Comparison of ENCODE assay signal across 11 mouse cellular contexts in genomic region chr5:137686127-137686790, GRCm38 (mm10). TPM values are rescaled to one million over a fixed set of nuclear protein-coding genes. Genes with fewer than 3 reads are reported as not detected.
DNase-seq lines count a peak whose midpoint lies in the region; ATAC-seq and TF ChIP-seq lines count a peak whose summit lies in the region.
"Had no signal": no experiment of that assay in that cellular context is flagged by ENCODE, and none has a peak within 500 bp of the region (broad histone marks: within the 10 kb centered on the region; RNA-seq: fewer than 3 reads in every experiment).

No protein-coding gene starts in this region.

- no peaks in the 10 kb centered on the region for H3K27me3 ChIP-seq in forebrain, embryonic 11.5 days (ENCODE audit: control insufficient read depth, insufficient read depth, low read length)
- H3K27me3 ChIP-seq in forebrain, embryonic 15.5 days = no peaks in the 10 kb centered on the region
- no peaks in the 10 kb centered on the region for H3K27me3 ChIP-seq in liver, embryonic 14.5 days (ENCODE audit: control insufficient read depth, insufficient read depth, low read length)
- H3K27me3 ChIP-seq: neural tube, embryonic 12.5 days had no signal

- TF ChIP-seq CTCF in liver, embryonic 14.5 days (IDR thresholded peaks at IDR 0.05; ENCODE audit: low read depth) = peak; percentile 70

- no peaks in the 10 kb centered on the region for H3K36me3 ChIP-seq in forebrain, embryonic 11.5 days (ENCODE audit: control insufficient read depth, insufficient read depth, low read length)
- H3K36me3 ChIP-seq in forebrain, embryonic 15.5 days = no peaks in the 10 kb centered on the region
- peaks cover 5% of the 10 kb centered on the region for H3K36me3 ChIP-seq in liver, embryonic 14.5 days (replicated peaks; ENCODE audit: control insufficient read depth, insufficient read depth, low read depth)
- H3K36me3 ChIP-seq: neural tube, embryonic 12.5 days had no signal

- no peak overlapping the region for H3K4me2 ChIP-seq in forebrain, embryonic 11.5 days (ENCODE audit: low read depth, low read length, severe bottlenecking)
- no peak overlapping the region for H3K4me2 ChIP-seq in forebrain, embryonic 15.5 days (replicated peaks)
- peak overlapping the region; percentile 70 for H3K4me2 ChIP-seq in liver, embryonic 14.5 days (ENCODE audit: low read depth)
- H3K4me2 ChIP-seq: hindbrain, embryonic 14.5 days had no signal

- H3K9ac ChIP-seq in forebrain, embryonic 11.5 days (ENCODE audit: low read length) = no peak overlapping the region
- H3K9ac ChIP-seq in forebrain, embryonic 15.5 days (replicated peaks) = no peak overlapping the region
- peak overlapping the region; percentile 78 for H3K9ac ChIP-seq in liver, embryonic 14.5 days (replicated peaks)
- H3K9ac ChIP-seq: hindbrain, embryonic 14.5 days; neural tube, embryonic 12.5 days had no signal

- H3K9me3 ChIP-seq in forebrain, embryonic 11.5 days (ENCODE audit: control insufficient read depth, low read length) = no peaks in the 10 kb centered on the region
- no peaks in the 10 kb centered on the region for H3K9me3 ChIP-seq in forebrain, embryonic 15.5 days
- no peaks in the 10 kb centered on the region for H3K9me3 ChIP-seq in liver, embryonic 14.5 days (ENCODE audit: control insufficient read depth, low read length)
- H3K9me3 ChIP-seq: neural tube, embryonic 12.5 days had no signal

- peak overlapping the region; percentile 18; the same call in 1 of the 2 replicates for H3K27ac ChIP-seq in forebrain, embryonic 11.5 days (ENCODE audit: low read depth, low read length)
- no peak overlapping the region for H3K27ac ChIP-seq in forebrain, embryonic 15.5 days (replicated peaks)
- H3K27ac ChIP-seq in liver, embryonic 14.5 days = peak overlapping the region; percentile 99
- H3K27ac ChIP-seq: hindbrain, embryonic 14.5 days; neural tube, embryonic 12.5 days had no signal

- DNase-seq in forebrain, embryonic 11.5 days (ENCODE audit: low spot score) = no peak
- peak; percentile 41 for DNase-seq in T-cell, adult 2 months (ENCODE audit: low spot score)
- DNase-seq in liver, embryonic 14.5 days (ENCODE audit: low read depth in 3 of 3, low spot score in 3 of 3) = peak; percentile 96 to 97 (median 97)
- DNase-seq in spleen, postnatal 36 days (ENCODE audit: low spot score in 2 of 2) = peak; percentile 83 to 89
- no peak for DNase-seq in right cerebral cortex, postnatal 4 days
- no peak for DNase-seq in kidney, adult 11 months
- DNase-seq in right cerebral cortex, postnatal 25 days = no peak
- DNase-seq: lung, adult 18-20 months had no signal

- ATAC-seq in forebrain, embryonic 11.5 days (replicated peaks; ENCODE audit: low FRiP score) = no peak
- no peak for ATAC-seq in forebrain, embryonic 15.5 days (replicated peaks)
- ATAC-seq in liver, embryonic 14.5 days (ENCODE audit: insufficient read depth) = peak; percentile 83

- peak; percentile 96 for TF ChIP-seq EP300 in liver, embryonic 14.5 days (IDR thresholded peaks at IDR 0.05; ENCODE audit: low read depth)

- no peak overlapping the region for H3K4me3 ChIP-seq in forebrain, embryonic 11.5 days (ENCODE audit: low read depth, low read length)
- no peak overlapping the region for H3K4me3 ChIP-seq in forebrain, embryonic 15.5 days
- peak overlapping the region; percentile 32 to 41 for H3K4me3 ChIP-seq in liver, embryonic 14.5 days (ENCODE audit: insufficient read depth in 1 of 2, low read depth in 2 of 2, low read length in 2 of 2)
- H3K4me3 ChIP-seq: neural tube, embryonic 12.5 days had no signal

- peaks cover 8% of the 10 kb centered on the region; the same call in 1 of the 2 replicates for H3K4me1 ChIP-seq in forebrain, embryonic 11.5 days (replicated peaks; ENCODE audit: control insufficient read depth, insufficient read depth, low read length)
- peaks cover 27% of the 10 kb centered on the region for H3K4me1 ChIP-seq in forebrain, embryonic 15.5 days
- H3K4me1 ChIP-seq in liver, embryonic 14.5 days (replicated peaks; ENCODE audit: control insufficient read depth in 2 of 2, insufficient read depth in 2 of 2, low read length in 1 of 2) = peaks cover 36 to 43% of the 10 kb centered on the region in 2 experiments

- WGBS in forebrain, embryonic 11.5 days = 83% methylated on average over 6 of the region's 6 CpGs
- 88% methylated on average over 6 of the region's 6 CpGs for WGBS in forebrain, embryonic 15.5 days
- WGBS in liver, embryonic 14.5 days (ENCODE audit: insufficient replicate concordance) = 13% methylated on average over 6 of the region's 6 CpGs

RNA-seq across cellular contexts. Expression of gene Agfg2, which starts 1.7 kb away (rescaled TPM):
- polyA plus RNA-seq in forebrain, embryonic 11.5 days (2014; fragmentation: Nextera tagmentation; extraction: Ambion mirVana) = 23.5 and 26.0 TPM in 2 replicates
- 21.2 and 22.7 TPM in 2 replicates for polyA plus RNA-seq in forebrain, embryonic 15.5 days (2015; fragmentation: Nextera tagmentation; extraction: Ambion mirVana)
- polyA plus RNA-seq in liver, embryonic 14.5 days (2012; rRNA removed) = 22.4 and 24.6 TPM in 2 replicates
- 20.5 and 24.7 TPM in 2 replicates for polyA plus RNA-seq in liver, embryonic 14.5 days (2014; fragmentation: Nextera tagmentation; extraction: Ambion mirVana)

RNA-seq across cellular contexts. Expression of gene Irs3, which starts 40.7 kb away (rescaled TPM):
- 0.25 TPM in 1 of 2 replicates, not detected in the other for polyA plus RNA-seq in forebrain, embryonic 11.5 days (2014; fragmentation: Nextera tagmentation; extraction: Ambion mirVana)
- 0.11 TPM in 1 of 2 replicates, not detected in the other for polyA plus RNA-seq in forebrain, embryonic 15.5 days (2015; fragmentation: Nextera tagmentation; extraction: Ambion mirVana)
- 0.02 TPM in 2 replicates for polyA plus RNA-seq in liver, embryonic 14.5 days (2012; rRNA removed)
- polyA plus RNA-seq in liver, embryonic 14.5 days (2014; fragmentation: Nextera tagmentation; extraction: Ambion mirVana) = not detected in 2 replicates

RNA-seq across cellular contexts. Expression of gene Sap25, which starts 45.1 kb away (rescaled TPM):
- polyA plus RNA-seq in forebrain, embryonic 11.5 days (2014; fragmentation: Nextera tagmentation; extraction: Ambion mirVana) = 9.3 and 10.7 TPM in 2 replicates
- polyA plus RNA-seq in forebrain, embryonic 15.5 days (2015; fragmentation: Nextera tagmentation; extraction: Ambion mirVana) = 4.5 and 8.5 TPM in 2 replicates
- polyA plus RNA-seq in liver, embryonic 14.5 days (2012; rRNA removed) = 12.7 and 13.7 TPM in 2 replicates
- 2.3 and 2.9 TPM in 2 replicates for polyA plus RNA-seq in liver, embryonic 14.5 days (2014; fragmentation: Nextera tagmentation; extraction: Ambion mirVana)

RNA-seq across cellular contexts. Expression of gene Nyap1, which starts 55.1 kb away (rescaled TPM):
- polyA plus RNA-seq in forebrain, embryonic 11.5 days (2014; fragmentation: Nextera tagmentation; extraction: Ambion mirVana) = 3.8 and 4.4 TPM in 2 replicates
- polyA plus RNA-seq in forebrain, embryonic 15.5 days (2015; fragmentation: Nextera tagmentation; extraction: Ambion mirVana) = 43.6 and 45.6 TPM in 2 replicates
- polyA plus RNA-seq in liver, embryonic 14.5 days (2012; rRNA removed) = 0.96 and 1.2 TPM in 2 replicates
- 0.03 and 0.05 TPM in 2 replicates for polyA plus RNA-seq in liver, embryonic 14.5 days (2014; fragmentation: Nextera tagmentation; extraction: Ambion mirVana)

RNA-seq across cellular contexts. Expression of gene Gm20605, which starts 57.3 kb away (rescaled TPM):
- 9.9 and 15.3 TPM in 2 replicates for polyA plus RNA-seq in forebrain, embryonic 11.5 days (2014; fragmentation: Nextera tagmentation; extraction: Ambion mirVana)
- polyA plus RNA-seq in forebrain, embryonic 15.5 days (2015; fragmentation: Nextera tagmentation; extraction: Ambion mirVana) = 6.9 and 7.8 TPM in 2 replicates
- 5.5 and 6.0 TPM in 2 replicates for polyA plus RNA-seq in liver, embryonic 14.5 days (2012; rRNA removed)
- 3.2 and 3.9 TPM in 2 replicates for polyA plus RNA-seq in liver, embryonic 14.5 days (2014; fragmentation: Nextera tagmentation; extraction: Ambion mirVana)

Comparison
In these comparisons a context has a peak if more than half of its experiments do, and no peak if none do; other contexts are left out.
1. DNase-seq: peak in T-cell, adult 2 months (single experiment), liver, embryonic 14.5 days (3 of 3) and spleen, postnatal 36 days (2 of 2); none in forebrain, embryonic 11.5 days (single experiment), right cerebral cortex, postnatal 4 days (single experiment), kidney, adult 11 months (single experiment) and right cerebral cortex, postnatal 25 days (single experiment).
2. H3K4me3 ChIP-seq: peak in liver, embryonic 14.5 days (2 of 2); none in forebrain, embryonic 11.5 days (single experiment) and forebrain, embryonic 15.5 days (single experiment).